Mouse (Mus musculus) kidney, adult 2 months (tissue): ENCODE measurements at regions not wholly inside any gene's neighbourhood (a gene's known extent, or its start where the extent isn't known, plus 50 kb on each side); places are given as distances from the start of the nearest gene placed in this dataset.

ENCODE experiments used
- CTCF ChIP-seq: fragments of 200-500 bp; conservative IDR thresholded peaks from 2 replicates; pipeline ENCODE4 v1.5.1; 2011; ENCODE audit warnings: low read depth, mild to moderate bottlenecking, control low read depth, low read length, moderate library complexity, mixed read lengths; ENCODE audit not compliant: insufficient read depth, insufficient read length
- POLR2A ChIP-seq: fragments of 200-500 bp; IDR thresholded peaks from one replicate; pipeline ENCODE4 v1.6.1; 2011; ENCODE audit warnings: low read depth, low read length, control low read depth

- TF ChIP-seq CTCF (no peak), POLR2A (no peak)
These were observed 670.3 kb downstream of the Cdk5rap2 start for GRCm38 (mm10) chr4:69739833-69740510.
